ENCODE assay signal across 23 mouse cellular contexts in genomic region chr3:148898535-148899250, GRCm38 (mm10).
DNase-seq lines count a peak whose midpoint lies in the region; ATAC-seq and TF ChIP-seq lines count a peak whose summit lies in the region.
"Had no signal": no experiment of that assay in that cellular context is flagged by ENCODE, and none has a peak within 500 bp of the region (broad histone marks: within the 10 kb centered on the region; RNA-seq: fewer than 3 reads in every experiment).

No protein-coding gene starts in this region.

- no peak for TF ChIP-seq CTCF in layer of hippocampus, adult 2 months (conservative IDR thresholded peaks at IDR 0.05)

- H3K4me2 ChIP-seq in intestine, embryonic 14.5 days (ENCODE audit: low read length): no peak overlapping the region
- H3K4me2 ChIP-seq: embryonic facial prominence, embryonic 12.5 days; heart, embryonic 15.5 days; hindbrain, embryonic 14.5 days; limb, embryonic 12.5 days; liver, embryonic 13.5 days; lung, embryonic 15.5 days; neural tube, embryonic 13.5 days had no signal

- no peak overlapping the region for H3K4me3 ChIP-seq in layer of hippocampus, adult 2 months
- no peak overlapping the region for H3K4me3 ChIP-seq in intestine, embryonic 14.5 days (ENCODE audit: low read depth, low read length)
- H3K4me3 ChIP-seq: embryonic facial prominence, embryonic 12.5 days; heart, embryonic 15.5 days; limb, embryonic 12.5 days; liver, embryonic 13.5 days; lung, embryonic 15.5 days; neural tube, embryonic 13.5 days had no signal

- no peaks in the 10 kb centered on the region for H3K36me3 ChIP-seq in intestine, embryonic 14.5 days (ENCODE audit: control insufficient read depth, insufficient read depth, low read length)
- H3K36me3 ChIP-seq: embryonic facial prominence, embryonic 12.5 days; heart, embryonic 15.5 days; limb, embryonic 12.5 days; liver, embryonic 13.5 days; lung, embryonic 15.5 days; neural tube, embryonic 13.5 days had no signal

- H3K27me3 ChIP-seq in intestine, embryonic 14.5 days (replicated peaks; ENCODE audit: control insufficient read depth, insufficient read depth, low read length): no peaks in the 10 kb centered on the region
- H3K27me3 ChIP-seq: embryonic facial prominence, embryonic 12.5 days; heart, embryonic 15.5 days; limb, embryonic 12.5 days; liver, embryonic 13.5 days; lung, embryonic 15.5 days; neural tube, embryonic 13.5 days had no signal

- 56% methylated on average over 8 of the region's 8 CpGs for WGBS in intestine, embryonic 14.5 days

- no peaks in the 10 kb centered on the region for H3K9me3 ChIP-seq in intestine, embryonic 14.5 days (ENCODE audit: control insufficient read depth, low read length)
- H3K9me3 ChIP-seq: embryonic facial prominence, embryonic 12.5 days; heart, embryonic 15.5 days; limb, embryonic 12.5 days; liver, embryonic 13.5 days; lung, embryonic 15.5 days; neural tube, embryonic 13.5 days had no signal

- H3K27ac ChIP-seq in layer of hippocampus, adult 2 months: peak overlapping the region; percentile 28; the same call in 1 of the 2 replicates
- H3K27ac ChIP-seq in intestine, embryonic 14.5 days (ENCODE audit: low read depth): no peak overlapping the region; the same call in 1 of the 2 replicates
- H3K27ac ChIP-seq: embryonic facial prominence, embryonic 12.5 days; heart, embryonic 15.5 days; hindbrain, embryonic 14.5 days; limb, embryonic 12.5 days; liver, embryonic 13.5 days; lung, embryonic 15.5 days; neural tube, embryonic 13.5 days had no signal

- ATAC-seq in intestine, embryonic 14.5 days (replicated peaks; ENCODE audit: low FRiP score, low TSS enrichment, low read depth): peak; percentile 70
- ATAC-seq: forebrain, postnatal 0 days; inflammation-experienced regulatory T-cells, adult 6 months had no signal

- DNase-seq in layer of hippocampus, adult 2 months (ENCODE audit: low spot score in 2 of 2): no peak
- no peak for DNase-seq in layer of hippocampus, adult 11-12 months (ENCODE audit: low spot score)
- no peak for DNase-seq in intestine, embryonic 14.5 days (ENCODE audit: low spot score)
- DNase-seq in neural tube, embryonic 10.5 days (ENCODE audit: extremely low spot score, low spot score): peak; percentile 13
- DNase-seq in spleen, postnatal 36 days (ENCODE audit: low spot score in 2 of 2): no peak
- no peak for DNase-seq in heart, postnatal 36 days
- no peak for DNase-seq in embryo, embryonic 10 days (ENCODE audit: low spot score)
- DNase-seq: adrenal gland, postnatal 25 days; cerebellum, adult 9-10 months; forebrain, postnatal 0 days; gastrocnemius, postnatal 36 days; heart, postnatal 4 days; kidney, postnatal 14 days; liver, embryonic 13.5 days; midbrain, embryonic 14.5 days; thymus, postnatal 25 days had no signal

- H3K4me1 ChIP-seq in intestine, embryonic 14.5 days (replicated peaks; ENCODE audit: control insufficient read depth, insufficient read depth, low read length): peaks cover 14% of the 10 kb centered on the region

- intact Hi-C loops in heart, postnatal 36 days (cut with DNase I): no loop called here

- H3K9ac ChIP-seq in intestine, embryonic 14.5 days (ENCODE audit: low read length): no peak overlapping the region
- H3K9ac ChIP-seq: embryonic facial prominence, embryonic 12.5 days; forebrain, postnatal 0 days; heart, embryonic 15.5 days; hindbrain, embryonic 14.5 days; limb, embryonic 12.5 days; liver, embryonic 13.5 days; lung, embryonic 15.5 days; neural tube, embryonic 13.5 days had no signal
